ENCODE assay signal across 30 mouse cellular contexts in the genomic region with DNA sequence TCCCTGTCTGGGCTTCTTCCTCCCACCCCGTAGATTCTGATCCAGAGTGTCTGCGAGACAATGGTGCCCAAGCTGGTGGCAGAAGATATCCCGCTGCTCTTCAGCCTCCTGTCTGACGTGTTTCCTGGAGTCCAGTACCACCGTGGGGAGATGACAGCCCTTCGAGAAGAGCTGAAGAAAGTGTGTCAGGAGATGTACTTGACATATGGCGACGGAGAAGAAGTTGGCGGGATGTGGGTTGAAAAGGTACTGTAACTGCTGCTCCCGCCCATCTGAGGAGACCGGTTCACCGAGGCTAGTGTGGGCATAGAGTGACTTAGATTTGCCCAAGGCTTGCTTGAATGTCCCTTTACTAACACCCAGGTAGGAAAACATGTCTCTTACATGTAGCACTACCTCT. TPM values are rescaled to one million over a fixed set of nuclear protein-coding genes. Genes with fewer than 3 reads are reported as not detected.
DNase-seq lines count a peak whose midpoint lies in the region.
"Had no signal": no experiment of that assay in that cellular context is flagged by ENCODE, and none has a peak within 500 bp of the region (broad histone marks: within the 10 kb centered on the region; RNA-seq: fewer than 3 reads in every experiment).

No protein-coding gene starts in this region.

- peak; percentile 15 to 57 for DNase-seq in frontal cortex, adult 2 months (ENCODE audit: extremely low spot score in 1 of 2, low spot score in 1 of 2)
- no peak for DNase-seq in frontal cortex, postnatal 25 days (ENCODE audit: low spot score in 2 of 2)
- peak; percentile 25 to 26 for DNase-seq in left cerebral cortex, postnatal 36 days (ENCODE audit: low spot score in 2 of 2)
- DNase-seq in left cerebral cortex, postnatal 10 days (ENCODE audit: extremely low spot score in 1 of 2, low spot score in 2 of 2): no peak
- DNase-seq in brain, adult 2 months (ENCODE audit: low read depth, low spot score): peak; percentile 62
- no peak for DNase-seq in heart, postnatal 4 days
- DNase-seq: adrenal gland, postnatal 10 days; adrenal gland, postnatal 36 days; B cell, adult 2 months; cerebellum, adult 11 months; cerebellum, adult 2 months; cerebellum, adult 9-11 months; cerebellum, postnatal 25 days; forebrain, postnatal 0 days; gastrocnemius, adult 2 months; gastrocnemius, postnatal 14 days; heart, adult 11 months had no signal

- intact Hi-C loops in left cerebral cortex, postnatal 36 days (cut with DNase I): no loop called here
- intact Hi-C loops in left cerebral cortex, postnatal 10 days (cut with DNase I): no loop called here

RNA-seq across cellular contexts. Expression of a gene that starts 35.0 kb away (rescaled TPM):
- polyA plus RNA-seq in frontal cortex, adult 2 months (2012; rRNA removed): 336 and 380 TPM in 2 replicates
- 100 to 1,000 TPM; 323 to 329 TPM for total RNA-seq in left cerebral cortex, postnatal 36 days (2021)
- 100 to 1,000 TPM; 337 to 350 TPM for total RNA-seq in left cerebral cortex, postnatal 10 days (2021)
- 100 to 1,000 TPM; 172 to 173 TPM for total RNA-seq in heart, postnatal 4 days (2021)

RNA-seq across cellular contexts. Expression of a gene that starts 46.1 kb away (rescaled TPM):
- not detected in 2 replicates for polyA plus RNA-seq in frontal cortex, adult 2 months (2012; rRNA removed)
- not detected for total RNA-seq in left cerebral cortex, postnatal 36 days (2021)
- not detected for total RNA-seq in left cerebral cortex, postnatal 10 days (2021)
- total RNA-seq in heart, postnatal 4 days (2021): not detected
- total RNA-seq: adrenal gland, adult 18-20 months; adrenal gland, postnatal 10 days; adrenal gland, postnatal 36 days; CH12.LX; common myeloid progenitor, adult 5-6 weeks; forebrain, postnatal 0 days; G1E; gastrocnemius, adult 2 months; gastrocnemius, postnatal 14 days; gastrocnemius, postnatal 4 days; heart, adult 8-10 months; heart, postnatal 25 days had no signal
- polyA plus RNA-seq: cerebellum, adult 2 months; embryonic facial prominence, embryonic 12.5 days; forebrain, embryonic 14.5 days; forebrain, postnatal 0 days; G1E; heart, embryonic 14.5 days; heart, postnatal 0 days; hindbrain, embryonic 10.5 days; intestine, embryonic 15.5 days had no signal

Comparison
In these comparisons a context has a peak if more than half of its experiments do, and no peak if none do; other contexts are left out.
1. DNase-seq: peak in frontal cortex, adult 2 months (2 of 2), left cerebral cortex, postnatal 36 days (2 of 2) and brain, adult 2 months (single experiment); none in frontal cortex, postnatal 25 days (0 of 2), left cerebral cortex, postnatal 10 days (0 of 2) and heart, postnatal 4 days (single experiment).